Mouse (Mus musculus): ENCODE measurements around the gene Nipal3. TPM values are rescaled to one million over a fixed set of nuclear protein-coding genes. Genes with fewer than 3 reads are reported as not detected.

Nipal3 gene
- total and polyA plus RNA-seq, 3 experiments, result 3.5 to 10.4 TPM; not detected in 1

DNA sequence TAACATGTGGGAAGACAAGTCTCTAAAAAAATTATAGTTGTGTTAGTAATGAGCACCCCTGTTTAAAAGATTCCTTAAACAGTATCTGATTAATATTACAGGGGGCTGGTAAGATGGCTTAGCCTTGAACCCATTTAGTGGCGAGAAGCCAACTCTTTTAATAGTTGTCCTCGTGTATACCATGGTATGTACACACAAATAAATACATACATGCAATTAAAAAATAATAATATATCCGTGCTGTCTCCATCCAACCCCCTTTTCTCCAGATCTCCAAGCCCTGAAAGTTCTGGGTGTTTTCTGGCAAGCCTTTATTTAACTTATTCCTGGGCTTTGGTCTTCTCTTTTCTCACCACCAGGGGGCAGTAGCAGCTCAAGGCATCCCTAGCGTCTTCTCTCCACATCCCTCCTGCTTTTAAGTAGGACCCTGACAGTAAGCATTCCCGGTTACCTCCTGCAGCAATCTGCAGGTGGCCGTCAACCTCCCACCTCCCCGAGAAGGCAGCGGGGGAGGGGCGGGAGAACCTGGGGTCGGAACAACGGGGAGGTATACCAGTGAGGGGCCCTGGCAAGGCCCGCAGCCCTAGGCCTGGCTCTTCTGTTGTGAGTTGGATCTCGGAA, 13.7 kb upstream of the Nipal3 start:
- H3K9ac ChIP-seq (ENCODE audit: control insufficient read depth, low read depth, low read length, poor library complexity, severe bottlenecking), result no peak overlapping the region
- peaks cover 0 to 5% of the 10 kb centered on the region in 2 experiments; a peak in 1 of 4 replicates for H3K4me1 ChIP-seq (ENCODE audit: control insufficient read depth in 1 of 2, insufficient read depth in 2 of 2, low read length in 2 of 2)
- peaks cover 0 to 2% of the 10 kb centered on the region in 2 experiments; a peak in 1 of 4 replicates for H3K36me3 ChIP-seq (ENCODE audit: control insufficient read depth in 1 of 2, insufficient read depth in 2 of 2, low read length in 2 of 2)
- peak; percentile 88 for DNase-seq (ENCODE audit: low read depth, low spot score)
- H3K4me3 ChIP-seq (ENCODE audit: control insufficient read depth in 1 of 2, insufficient read depth in 1 of 2, low read depth in 2 of 2, low read length in 2 of 2), result no peak overlapping the region
- no peaks in the 10 kb centered on the region for H3K27me3 ChIP-seq (ENCODE audit: control insufficient read depth in 1 of 2, insufficient read depth in 2 of 2, low read length in 2 of 2)
- H3K9me3 ChIP-seq (replicated peaks; ENCODE audit: insufficient read depth, low read length), result no peaks in the 10 kb centered on the region
- TF ChIP-seq RAD21 (IDR thresholded peaks at IDR 0.05; ENCODE audit: low read depth, low read length), result peak; percentile 74
- no peak for TF ChIP-seq NELFE (IDR thresholded peaks at IDR 0.05; ENCODE audit: low read depth, low read length)
- no peak for TF ChIP-seq MXI1 (IDR thresholded peaks at IDR 0.05; ENCODE audit: low read depth, low read length)
- TF ChIP-seq UBTF (IDR thresholded peaks at IDR 0.05; ENCODE audit: borderline replicate concordance, insufficient read depth, low read depth, low read length), result no peak
- no peak for TF ChIP-seq KAT2A (conservative IDR thresholded peaks at IDR 0.05; ENCODE audit: low read depth, low read length)
- no peak for TF ChIP-seq USF2 (IDR thresholded peaks at IDR 0.05; ENCODE audit: borderline replicate concordance in 1 of 2, insufficient read depth in 1 of 2, low read depth in 1 of 2, low read length in 2 of 2)
- no peak for TF ChIP-seq ETS1 (IDR thresholded peaks at IDR 0.05; ENCODE audit: low read depth, low read length)
- no peak for TF ChIP-seq CHD1 (IDR thresholded peaks at IDR 0.05; ENCODE audit: low read depth, low read length)
- no peak for TF ChIP-seq TCF12 (IDR thresholded peaks at IDR 0.05; ENCODE audit: low read depth, low read length)
- no peak for TF ChIP-seq HCFC1 (IDR thresholded peaks at IDR 0.05; ENCODE audit: low read depth, low read length)
- TF ChIP-seq EP300 (IDR thresholded peaks at IDR 0.05; ENCODE audit: low read depth in 1 of 2, low read length in 2 of 2), result no peak
- TF ChIP-seq CTCF (IDR thresholded peaks at IDR 0.05 in 2 of 3, conservative IDR thresholded peaks at IDR 0.05 in 1 of 3; ENCODE audit: control insufficient read depth in 1 of 3, insufficient read depth in 1 of 3, low read depth in 2 of 3, low read length in 3 of 3, poor library complexity in 1 of 3, severe bottlenecking in 1 of 3), result peak; percentile 74 to 91 (median 78)
- no peak for TF ChIP-seq MAZ (IDR thresholded peaks at IDR 0.05; ENCODE audit: low read depth, low read length)
- TF ChIP-seq MYB (IDR thresholded peaks at IDR 0.05; ENCODE audit: low read depth, low read length), result no peak
- no peak for TF ChIP-seq GABPA (IDR thresholded peaks at IDR 0.05; ENCODE audit: low read depth, low read length)
- TF ChIP-seq ZMIZ1 (IDR thresholded peaks at IDR 0.05; ENCODE audit: low read depth, low read length), result no peak
- TF ChIP-seq SMC3 (IDR thresholded peaks at IDR 0.05; ENCODE audit: low read depth, low read length), result peak; percentile 82
- TF ChIP-seq ZNF384 (IDR thresholded peaks at IDR 0.05; ENCODE audit: low read depth, low read length), result no peak
- TF ChIP-seq RCOR1 (IDR thresholded peaks at IDR 0.05; ENCODE audit: low read depth, low read length), result no peak
- TF ChIP-seq GATA1 (IDR thresholded peaks at IDR 0.05; ENCODE audit: low read depth, low read length), result no peak
- no peak for TF ChIP-seq CHD2 (IDR thresholded peaks at IDR 0.05; ENCODE audit: low read length)
- peak; percentile 58 for TF ChIP-seq ZC3H11A (IDR thresholded peaks at IDR 0.05; ENCODE audit: low read depth, low read length)
- TF ChIP-seq TBP (IDR thresholded peaks at IDR 0.05; ENCODE audit: low read depth, low read length), result no peak
- TF ChIP-seq POLR2A (IDR thresholded peaks at IDR 0.05; ENCODE audit: control insufficient read depth in 1 of 2, insufficient read depth in 1 of 2, low read depth in 1 of 2, low read length in 2 of 2, poor library complexity in 1 of 2), result no peak
- H3K79me2 ChIP-seq (ENCODE audit: control insufficient read depth, insufficient read depth, low read length, poor library complexity), result no peaks in the 10 kb centered on the region
- H3K27ac ChIP-seq (ENCODE audit: control insufficient read depth, low read depth, low read length), result no peak overlapping the region
